Mouse (Mus musculus): ENCODE results near the gene Msh4.

DNA sequence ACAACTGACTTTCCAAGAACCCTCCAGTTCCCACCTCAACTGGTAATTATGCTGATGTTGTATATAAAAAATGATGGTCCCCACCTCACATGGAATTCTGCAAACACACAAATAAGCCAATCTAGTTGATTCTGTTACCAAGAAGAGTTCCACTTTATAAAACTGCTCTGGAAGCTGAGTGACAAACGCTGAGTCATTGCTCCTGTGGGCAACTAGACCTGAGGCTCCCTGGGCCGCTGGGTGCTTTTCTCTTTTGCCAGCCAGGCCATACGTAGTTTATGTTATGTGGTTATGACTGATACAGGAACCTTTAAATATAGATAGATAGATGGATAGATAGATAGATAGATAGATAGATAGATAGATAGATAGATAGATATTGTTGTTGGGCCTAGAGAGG is 87.2 kb downstream of the Msh4 start:
- TF ChIP-seq TAL1 (IDR thresholded peaks at IDR 0.05; ENCODE audit: low read length) = no peak
- no peak for TF ChIP-seq GATA1 (IDR thresholded peaks at IDR 0.05; ENCODE audit: low read length)

Data from erythroblast, embryonic 14.5 days (primary cell).